Mouse (Mus musculus) heart, adult 9 months (tissue): Measurements from ENCODE around the gene Tmpo.

Experiments used
- DNase-seq, 2 experiments: peaks; one replicate each; pipeline ENCODE4 v3.0.0; 2022; ENCODE audit warnings: low spot score in 2 of 2

The Tmpo gene

GRCm38 (mm10) chr10:91161006-91161405, 20.1 kb downstream of the Tmpo start:
- DNase-seq, result no peak

DNA sequence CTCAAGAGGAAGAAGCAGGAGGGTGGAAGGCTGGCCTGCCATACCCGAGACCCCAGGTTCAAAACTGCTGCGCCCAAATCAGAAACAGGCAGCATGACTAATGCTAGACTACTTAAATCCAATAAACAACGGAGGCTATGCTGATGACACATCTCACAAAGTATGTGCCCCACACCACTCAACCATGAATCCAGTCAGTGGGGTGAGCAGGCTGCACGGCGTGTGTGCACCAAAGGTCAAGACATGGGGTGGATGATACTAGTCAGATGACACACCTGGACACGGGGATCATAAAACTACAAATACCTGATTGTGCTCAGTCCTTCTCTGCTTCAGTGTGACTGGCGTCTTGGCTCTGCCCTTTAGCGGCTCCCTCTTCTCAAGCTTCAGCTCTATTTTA, 22.7 kb downstream of the Tmpo start:
- DNase-seq, result no peak

DNA sequence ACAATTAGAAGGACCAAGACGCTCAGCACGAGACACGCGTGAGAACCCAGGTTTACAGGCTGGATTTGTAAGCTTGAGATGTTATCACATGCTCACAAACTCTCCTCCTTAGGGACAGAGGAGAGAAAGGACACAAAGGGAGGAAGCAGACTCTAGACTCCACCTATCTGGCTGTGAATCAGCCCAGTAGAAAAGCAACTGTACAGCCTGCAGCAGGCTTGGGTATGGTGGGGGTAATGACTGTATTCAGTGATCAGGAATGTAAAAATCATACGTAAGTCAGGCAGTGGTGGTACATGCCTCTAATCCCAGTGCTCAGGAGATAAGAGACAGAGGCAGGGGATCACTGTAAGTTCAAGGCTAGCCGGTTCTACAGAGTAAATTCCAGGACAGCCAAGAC, 24.8 kb downstream of the Tmpo start:
- DNase-seq, result peak; percentile 39 to 76

DNA sequence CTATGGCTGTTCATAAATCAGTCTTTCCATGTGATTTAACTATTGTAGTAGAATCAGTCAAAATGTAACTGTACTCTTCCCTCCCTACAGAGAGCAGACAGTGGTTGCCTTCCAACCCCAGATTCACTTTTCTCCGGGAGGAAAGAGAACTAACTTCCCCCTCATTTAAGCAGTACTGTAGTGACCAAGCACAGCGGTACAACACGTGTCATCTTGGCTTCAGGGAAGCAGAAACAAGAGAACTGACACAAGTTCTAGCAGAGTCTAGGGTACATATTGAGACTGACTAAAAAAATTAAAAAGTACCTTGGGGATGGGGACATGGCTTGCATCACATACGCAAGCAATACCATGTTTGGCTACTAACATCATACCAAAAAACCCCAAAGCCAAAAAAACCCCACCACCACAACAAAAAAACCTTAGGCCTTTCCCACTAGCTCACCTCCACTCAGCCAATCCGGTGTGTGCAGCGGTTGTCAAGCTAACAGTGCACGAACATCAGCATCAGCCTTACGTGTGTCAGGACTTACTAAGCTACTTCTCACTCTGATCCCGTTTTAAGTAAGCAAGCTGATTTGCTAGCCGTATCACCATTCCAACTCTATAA, 27.1 kb downstream of the Tmpo start:
- no peak for DNase-seq

- no peak for DNase-seq
Observed at GRCm38 (mm10) chr10:91145413-91145812, 35.7 kb downstream of the Tmpo start.

DNA sequence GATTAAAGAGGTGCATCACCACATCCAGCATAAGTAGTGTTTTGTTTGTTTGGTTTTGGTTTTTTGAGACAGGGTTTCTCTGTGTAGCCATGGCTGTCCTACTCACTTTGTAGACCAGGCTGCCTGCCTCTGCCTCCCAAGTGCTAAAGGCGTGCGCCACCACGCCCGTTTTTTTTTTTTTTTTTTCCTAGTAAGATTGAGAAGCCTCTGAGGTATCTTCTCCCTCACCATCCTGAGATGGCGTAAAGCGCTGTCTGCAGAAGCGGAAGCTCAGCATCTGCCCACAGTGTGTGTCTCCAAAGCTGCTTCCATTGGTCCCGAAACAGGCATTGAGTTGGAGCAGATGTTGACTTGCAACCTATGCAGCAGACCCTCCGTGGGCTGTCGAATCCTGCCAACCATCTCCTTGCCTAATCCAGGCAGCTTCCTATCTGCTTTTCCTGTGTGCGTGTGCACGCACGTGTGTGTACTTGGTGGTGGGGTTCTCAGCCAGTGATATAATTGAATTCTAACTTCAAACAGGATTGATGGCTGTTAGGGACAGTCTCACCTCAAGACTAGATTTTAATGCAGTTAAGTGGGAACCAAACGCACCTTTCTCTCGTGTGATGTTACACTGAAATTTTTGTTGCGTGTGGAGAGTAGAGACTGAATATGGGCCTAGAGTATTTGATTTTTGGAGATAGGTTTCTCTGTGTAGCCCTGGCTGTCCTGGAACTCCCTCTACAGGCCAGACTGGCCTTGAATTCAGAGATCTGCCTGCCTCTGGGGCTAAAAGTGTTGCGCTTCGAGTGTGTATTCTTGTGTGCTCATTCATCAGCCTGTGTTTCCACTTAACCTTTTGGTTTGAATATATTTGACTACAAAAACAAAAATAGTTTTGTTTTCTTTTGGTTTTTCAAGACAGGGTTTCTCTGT, 37.5 kb downstream of the Tmpo start:
- DNase-seq, result no peak

- DNase-seq, result no peak
Observed at GRCm38 (mm10) chr10:91142654-91143191, 38.4 kb downstream of the Tmpo start.

DNA sequence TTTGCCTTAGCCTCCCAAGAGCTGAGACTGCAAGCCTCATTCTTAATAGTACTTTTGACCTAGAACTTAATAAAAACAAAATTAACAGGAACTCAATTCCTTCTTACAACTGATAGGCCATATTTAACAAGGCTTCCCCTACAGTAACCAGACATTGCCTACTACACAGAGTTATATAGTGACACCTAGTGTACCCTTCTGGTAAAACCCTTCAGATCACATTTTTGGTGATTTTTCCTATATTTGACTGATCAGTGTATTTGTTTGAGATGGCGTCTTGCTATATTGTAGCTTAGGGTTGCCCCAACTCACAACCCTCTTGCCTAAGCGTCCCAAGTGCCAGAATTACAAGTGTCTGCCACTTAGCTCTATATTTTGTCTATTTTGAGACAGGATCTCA, 39.6 kb downstream of the Tmpo start:
- peak in 1 of 2 experiments; percentile 16 for DNase-seq

GRCm38 (mm10) chr10:91139148-91139766, 41.9 kb downstream of the Tmpo start:
- DNase-seq, result no peak

DNA sequence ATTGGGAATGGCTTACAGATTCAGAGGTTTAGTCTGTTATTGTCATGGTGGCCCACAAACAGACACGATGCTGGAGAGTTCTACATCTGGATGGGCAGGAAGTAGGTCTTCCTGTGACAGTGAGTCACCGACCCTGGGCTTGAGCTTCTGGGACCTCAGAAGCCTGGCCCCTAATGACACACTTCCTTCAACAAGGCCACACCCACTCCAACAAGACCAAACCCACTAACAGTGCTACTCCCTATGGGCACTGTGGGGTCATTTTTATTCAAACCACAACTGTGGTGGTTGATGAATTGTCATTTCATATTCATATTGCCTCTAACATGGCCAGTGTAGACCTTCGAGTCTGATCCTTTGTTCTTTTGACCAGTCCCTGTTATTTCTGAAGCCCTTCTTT, 42.8 kb downstream of the Tmpo start:
- DNase-seq, result peak; percentile 32 to 35

DNA sequence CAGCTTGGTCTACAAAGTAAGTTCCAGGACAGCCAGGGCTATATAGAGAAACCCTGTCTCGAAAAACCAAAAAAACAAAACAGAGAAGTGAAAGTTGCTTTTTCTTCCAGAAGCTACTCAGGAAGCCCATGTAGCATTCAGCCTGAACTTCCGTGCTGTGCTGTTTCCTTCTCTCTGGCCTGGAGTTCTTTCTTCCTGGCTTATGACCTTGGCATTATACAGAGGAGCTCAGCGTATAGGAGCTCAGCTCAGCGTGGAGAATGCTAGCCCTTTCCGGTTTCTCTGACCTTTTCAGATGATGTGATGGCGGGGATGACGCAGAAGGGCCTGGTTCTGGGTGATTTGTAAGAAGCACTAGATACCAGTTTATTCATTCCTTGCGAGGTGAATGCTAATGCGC, 43.7 kb downstream of the Tmpo start:
- peak in 1 of 2 experiments; percentile 43 for DNase-seq

DNA sequence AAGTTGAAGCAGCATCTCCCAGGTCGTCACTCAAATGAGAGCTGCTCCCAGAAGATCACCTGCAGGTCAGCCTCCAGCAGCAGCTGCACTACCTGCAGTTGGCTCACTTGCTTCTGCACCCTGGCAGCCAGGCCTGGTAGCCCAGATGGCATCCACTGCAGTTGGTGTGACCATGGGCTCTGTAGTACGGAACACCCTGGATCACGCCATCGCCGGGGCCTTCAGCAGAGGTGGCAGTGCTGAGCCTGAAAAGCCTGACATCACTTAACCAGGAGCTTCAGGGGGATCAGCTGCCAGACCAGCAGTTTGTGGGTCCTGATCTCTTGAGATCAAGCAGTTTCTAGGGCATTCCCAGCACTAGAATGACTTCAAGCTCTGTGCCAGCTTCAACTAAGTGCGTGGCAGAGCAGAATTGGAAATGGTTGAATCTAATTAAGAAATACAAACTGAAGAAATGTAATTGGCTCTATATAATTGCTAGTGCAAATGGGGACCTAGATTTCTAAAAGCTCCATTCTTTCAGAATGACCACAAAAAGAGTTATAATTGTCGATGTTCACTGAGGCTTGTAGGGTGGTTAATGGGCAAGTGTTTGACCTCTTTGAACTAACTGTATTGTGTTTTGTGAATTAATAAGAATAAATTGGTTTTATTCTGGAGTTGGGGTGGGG, 45.7 kb downstream of the Tmpo start:
- no peak for DNase-seq

- DNase-seq, result no peak
Observed at GRCm38 (mm10) chr10:91131565-91131964, 49.5 kb downstream of the Tmpo start.

DNA sequence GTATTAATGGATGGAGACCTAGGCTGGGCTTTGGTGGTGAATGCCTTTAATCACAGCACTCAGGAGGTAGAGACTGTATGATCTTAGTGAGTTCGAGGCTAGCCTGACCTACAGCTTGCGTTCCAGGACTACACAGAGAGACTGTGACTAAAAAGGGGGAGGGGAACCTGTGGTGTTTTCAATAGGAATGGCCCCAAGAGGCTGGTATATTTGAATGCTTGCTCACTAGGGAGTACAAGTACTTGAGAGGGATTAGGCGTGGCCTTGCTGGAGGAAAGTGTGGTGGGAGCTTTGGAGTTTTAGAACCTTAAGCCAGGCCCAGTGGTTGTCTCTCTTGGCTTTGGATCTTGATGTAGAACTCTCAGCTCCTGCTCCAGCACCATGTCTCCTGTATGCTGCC, 50.3 kb downstream of the Tmpo start:
- DNase-seq, result no peak

DNA sequence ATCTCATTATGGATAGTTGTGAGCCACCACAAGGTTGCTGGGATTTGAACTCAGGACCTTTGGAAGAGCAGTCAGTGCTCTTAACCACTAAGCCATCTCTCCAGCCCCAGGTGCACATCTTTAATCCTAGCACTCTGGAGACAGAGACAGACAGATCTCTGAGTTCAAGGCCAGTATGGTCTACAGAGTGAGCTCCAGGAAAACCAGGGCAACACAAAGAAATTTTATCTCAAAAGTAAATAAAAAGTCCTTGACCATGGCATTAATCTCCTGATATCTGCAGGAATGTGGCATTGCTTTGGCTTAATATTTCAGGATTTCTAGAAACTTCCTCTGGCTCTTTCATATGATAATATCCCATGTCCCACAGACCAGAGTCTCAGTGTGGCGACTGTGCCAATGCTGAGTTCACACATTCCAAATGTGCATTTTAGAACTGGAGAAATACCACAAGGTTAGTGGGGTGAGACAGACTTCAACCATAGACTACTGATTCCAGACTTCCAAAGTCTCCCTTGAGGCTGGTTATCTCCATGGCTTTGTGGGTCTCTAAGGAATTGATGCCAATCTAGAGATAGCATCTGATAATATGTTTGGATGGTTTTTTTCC, 52.5 kb downstream of the Tmpo start:
- DNase-seq, result no peak

GRCm38 (mm10) chr10:91127395-91127794, 53.7 kb downstream of the Tmpo start:
- DNase-seq, result no peak

- DNase-seq, result peak in 1 of 2 experiments; percentile 30
Observed at GRCm38 (mm10) chr10:91126618-91127355, 54.3 kb downstream of the Tmpo start.

DNA sequence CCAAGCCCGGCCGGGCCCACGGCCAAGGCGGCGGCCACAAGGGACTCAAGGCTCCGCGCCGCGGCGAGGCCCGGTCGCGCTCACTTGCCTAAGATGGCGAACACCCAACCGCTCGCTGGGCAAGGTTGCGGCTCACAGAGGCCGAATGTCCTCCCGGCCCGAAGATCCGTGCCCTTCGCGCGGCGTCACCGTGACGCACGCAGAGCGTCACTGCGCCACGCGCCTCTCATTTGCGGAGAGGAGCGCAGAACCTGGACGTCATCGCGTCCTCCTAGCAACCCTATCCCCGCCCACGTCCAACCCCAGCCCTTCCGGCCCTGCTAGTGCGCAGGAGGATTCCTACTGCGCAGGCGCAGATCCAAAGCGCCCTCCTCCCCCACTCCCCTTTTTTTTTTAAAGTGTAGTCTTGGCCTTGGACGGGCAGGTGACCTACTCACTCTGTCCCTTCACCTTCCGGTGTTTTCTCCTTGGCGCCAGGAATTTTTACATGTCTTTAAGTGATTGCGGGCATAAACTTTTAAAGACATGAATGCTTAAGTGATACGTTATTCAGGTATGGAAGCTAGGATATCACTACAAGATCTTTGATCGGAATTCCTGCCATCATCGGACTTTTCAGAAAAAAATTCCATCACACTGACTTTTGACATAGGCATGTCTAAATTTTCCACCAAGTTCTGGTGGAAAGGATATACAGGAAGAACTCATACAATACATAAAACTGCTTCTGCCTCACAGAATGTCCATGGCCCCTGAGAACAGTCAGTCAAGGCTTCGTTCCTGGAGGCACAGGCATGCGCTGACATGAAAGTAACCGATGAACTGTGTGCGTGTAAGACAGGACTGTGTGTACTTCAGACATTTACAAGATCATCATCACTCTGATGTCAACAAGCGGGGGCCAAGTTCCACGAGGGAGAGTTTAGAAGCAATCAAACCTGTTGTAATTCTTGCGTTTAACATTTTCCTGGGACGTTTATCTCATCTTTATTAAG, 57.0 kb downstream of the Tmpo start, which contains the start of gene Slc25a3:
Gene Slc25a3, minus strand, starts transcription at position 232 of the 995 bp plus-strand sequence.
- DNase-seq, result peak; percentile 97 to 98

DNA sequence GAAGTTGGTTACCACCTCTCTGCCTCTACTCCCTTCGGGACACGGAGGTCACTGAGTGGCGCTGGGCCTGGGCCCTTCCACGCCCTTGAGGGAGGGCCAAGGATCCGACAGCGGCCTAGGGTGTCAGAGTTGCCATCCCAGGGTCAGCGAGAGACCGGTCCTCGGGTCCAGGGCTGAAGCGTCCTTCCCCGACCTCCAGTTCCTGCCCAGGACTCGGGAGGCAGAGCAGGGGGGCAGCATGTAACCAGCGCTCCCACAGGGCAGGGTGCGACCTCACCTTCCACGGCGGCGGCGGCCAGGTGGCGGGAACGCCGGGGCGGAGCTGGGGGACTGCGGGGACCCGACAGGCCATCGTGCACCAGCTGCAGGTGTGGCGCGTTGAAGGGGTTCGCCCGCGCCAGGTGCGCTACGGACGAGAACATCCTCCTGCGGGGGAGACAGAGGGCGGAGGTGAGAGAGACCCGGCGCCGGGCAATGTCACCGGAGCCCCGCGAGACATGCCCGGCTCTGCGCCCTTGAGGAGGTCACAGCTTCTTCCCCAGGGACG, 57.8 kb downstream of the Tmpo start:
- DNase-seq, result peak; percentile 40 to 47
